Comparison of ENCODE assay signal across 8 mouse cellular contexts in the genomic region with DNA sequence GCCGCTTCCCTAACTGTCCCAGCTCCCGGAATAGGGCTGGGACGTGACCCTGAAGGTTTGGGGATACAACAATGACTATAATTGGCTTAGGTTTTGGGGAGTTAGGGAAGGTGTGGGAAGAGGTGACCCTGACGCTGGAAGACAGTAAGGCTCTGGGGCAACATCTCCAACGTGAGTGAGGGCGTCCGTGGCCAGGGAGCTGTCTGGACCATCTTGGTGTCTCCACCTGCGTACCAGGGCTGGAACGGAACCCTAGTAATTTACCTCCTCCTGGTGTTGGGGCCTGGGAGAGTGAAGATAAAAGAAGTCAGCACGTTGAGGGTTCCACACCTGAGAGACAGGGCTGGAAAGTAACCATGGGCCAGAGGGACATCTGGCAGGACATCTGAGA. TPM values are rescaled to one million over a fixed set of nuclear protein-coding genes. Genes with fewer than 3 reads are reported as not detected.
DNase-seq lines count a peak whose midpoint lies in the region; ATAC-seq lines count a peak whose summit lies in the region.

No protein-coding gene starts in this region.

- H3K9me3 ChIP-seq in neural tube, embryonic 11.5 days (ENCODE audit: control insufficient read depth, low read length) = no peaks in the 10 kb centered on the region
- no peaks in the 10 kb centered on the region for H3K9me3 ChIP-seq in limb, embryonic 13.5 days
- H3K9me3 ChIP-seq in stomach, embryonic 14.5 days (ENCODE audit: control insufficient read depth, low read depth, low read length) = no peaks in the 10 kb centered on the region

- peak; percentile 62 for DNase-seq in cerebellum, adult 11-12 months
- DNase-seq in cerebellum, adult 8-10 months = no peak
- DNase-seq in neural tube, embryonic 11.5 days (ENCODE audit: low spot score) = no peak
- DNase-seq in neural tube, embryonic 10.5 days (ENCODE audit: extremely low spot score, low spot score) = no peak
- no peak for DNase-seq in right cerebral cortex, postnatal 14 days
- DNase-seq in left cerebral cortex, adult 11 months (ENCODE audit: low spot score) = no peak

- H3K36me3 ChIP-seq in neural tube, embryonic 11.5 days (ENCODE audit: control insufficient read depth, insufficient read depth, low read length) = peaks cover 11% of the 10 kb centered on the region
- peaks cover 37% of the 10 kb centered on the region for H3K36me3 ChIP-seq in limb, embryonic 13.5 days
- H3K36me3 ChIP-seq in stomach, embryonic 14.5 days (ENCODE audit: control insufficient read depth, insufficient read depth, low read length) = peaks cover 18% of the 10 kb centered on the region

- peak overlapping the region; percentile 94 for H3K4me2 ChIP-seq in neural tube, embryonic 11.5 days (ENCODE audit: low read depth)
- H3K4me2 ChIP-seq in limb, embryonic 13.5 days (replicated peaks) = peak overlapping the region; percentile 98
- peak overlapping the region; percentile 88 for H3K4me2 ChIP-seq in stomach, embryonic 14.5 days (replicated peaks; ENCODE audit: low read depth, low read length)

- H3K4me3 ChIP-seq in neural tube, embryonic 11.5 days (ENCODE audit: low read depth, low read length) = peak overlapping the region; percentile 88
- H3K4me3 ChIP-seq in limb, embryonic 13.5 days = peak overlapping the region; percentile 78
- peak overlapping the region; percentile 89 for H3K4me3 ChIP-seq in stomach, embryonic 14.5 days (ENCODE audit: low read depth, low read length)

- 3% methylated on average over 10 of the region's 10 CpGs for whole genome bisulfite sequencing in neural tube, embryonic 11.5 days
- 3% methylated on average over 10 of the region's 10 CpGs for WGBS in limb, embryonic 13.5 days
- 6% methylated on average over 10 of the region's 10 CpGs for WGBS in stomach, embryonic 14.5 days

- no peak for ATAC-seq in neural tube, embryonic 11.5 days (ENCODE audit: insufficient read depth, low FRiP score, low TSS enrichment)
- no peak for ATAC-seq in limb, embryonic 13.5 days (ENCODE audit: low FRiP score, low read depth)
- ATAC-seq in stomach, embryonic 14.5 days (ENCODE audit: insufficient number of reproducible peaks, insufficient read depth, low FRiP score, low read depth) = no peak

- no peaks in the 10 kb centered on the region for H3K27me3 ChIP-seq in neural tube, embryonic 11.5 days (ENCODE audit: control insufficient read depth, insufficient read depth, low read length)
- H3K27me3 ChIP-seq in limb, embryonic 13.5 days = no peaks in the 10 kb centered on the region
- no peaks in the 10 kb centered on the region for H3K27me3 ChIP-seq in stomach, embryonic 14.5 days (ENCODE audit: control insufficient read depth, insufficient read depth, low read length)

- peaks cover 15% of the 10 kb centered on the region for H3K4me1 ChIP-seq in neural tube, embryonic 11.5 days (ENCODE audit: control insufficient read depth, insufficient read depth, low read length)
- peaks cover 43% of the 10 kb centered on the region for H3K4me1 ChIP-seq in limb, embryonic 13.5 days
- H3K4me1 ChIP-seq in stomach, embryonic 14.5 days (ENCODE audit: control insufficient read depth, insufficient read depth, low read length) = peaks cover 17% of the 10 kb centered on the region

- H3K9ac ChIP-seq in neural tube, embryonic 11.5 days (ENCODE audit: low read length) = peak overlapping the region; percentile 78
- peak overlapping the region; percentile 90 for H3K9ac ChIP-seq in limb, embryonic 13.5 days
- peak overlapping the region; percentile 95 for H3K9ac ChIP-seq in stomach, embryonic 14.5 days (replicated peaks; ENCODE audit: low read depth, low read length)

- H3K27ac ChIP-seq in neural tube, embryonic 11.5 days (ENCODE audit: low read depth, low read length) = no peak overlapping the region
- peak overlapping the region; percentile 79; the same call in 1 of the 2 replicates for H3K27ac ChIP-seq in limb, embryonic 13.5 days
- H3K27ac ChIP-seq in stomach, embryonic 14.5 days (ENCODE audit: low read length) = peak overlapping the region; percentile 74; the same call in 1 of the 2 replicates

RNA-seq across cellular contexts. Expression of gene Bsg, which starts 0.7 kb away (rescaled TPM):
- 591 and 595 TPM in 2 replicates for polyA plus RNA-seq in neural tube, embryonic 11.5 days (2014; fragmentation: Nextera tagmentation; extraction: Ambion mirVana)
- polyA plus RNA-seq in limb, embryonic 13.5 days (2015; fragmentation: Nextera tagmentation; extraction: Ambion mirVana) = 761 and 775 TPM in 2 replicates
- polyA plus RNA-seq in stomach, embryonic 14.5 days (2014; fragmentation: Nextera tagmentation; extraction: Ambion mirVana) = 871 and 937 TPM in 2 replicates

RNA-seq across cellular contexts. Expression of gene Hcn2, which starts 11.5 kb away (rescaled TPM):
- 0.28 and 0.57 TPM in 2 replicates for polyA plus RNA-seq in neural tube, embryonic 11.5 days (2014; fragmentation: Nextera tagmentation; extraction: Ambion mirVana)
- not detected in 2 replicates for polyA plus RNA-seq in limb, embryonic 13.5 days (2015; fragmentation: Nextera tagmentation; extraction: Ambion mirVana)
- polyA plus RNA-seq in stomach, embryonic 14.5 days (2014; fragmentation: Nextera tagmentation; extraction: Ambion mirVana) = 0.10 and 0.25 TPM in 2 replicates

RNA-seq across cellular contexts. Expression of gene Gzmm, which starts 16.1 kb away (rescaled TPM):
- polyA plus RNA-seq in neural tube, embryonic 11.5 days (2014; fragmentation: Nextera tagmentation; extraction: Ambion mirVana) = 0.57 and 0.62 TPM in 2 replicates
- polyA plus RNA-seq in limb, embryonic 13.5 days (2015; fragmentation: Nextera tagmentation; extraction: Ambion mirVana) = 0.83 and 0.92 TPM in 2 replicates
- 1.0 and 1.6 TPM in 2 replicates for polyA plus RNA-seq in stomach, embryonic 14.5 days (2014; fragmentation: Nextera tagmentation; extraction: Ambion mirVana)

RNA-seq across cellular contexts. Expression of gene Cdc34, which starts 23.0 kb away (rescaled TPM):
- 165 and 168 TPM in 2 replicates for polyA plus RNA-seq in neural tube, embryonic 11.5 days (2014; fragmentation: Nextera tagmentation; extraction: Ambion mirVana)
- polyA plus RNA-seq in limb, embryonic 13.5 days (2015; fragmentation: Nextera tagmentation; extraction: Ambion mirVana) = 116 and 123 TPM in 2 replicates
- 88.7 and 93.6 TPM in 2 replicates for polyA plus RNA-seq in stomach, embryonic 14.5 days (2014; fragmentation: Nextera tagmentation; extraction: Ambion mirVana)

RNA-seq across cellular contexts. Expression of gene Tpgs1, which starts 35.8 kb away (rescaled TPM):
- 71.2 and 78.7 TPM in 2 replicates for polyA plus RNA-seq in neural tube, embryonic 11.5 days (2014; fragmentation: Nextera tagmentation; extraction: Ambion mirVana)
- 62.0 and 65.9 TPM in 2 replicates for polyA plus RNA-seq in limb, embryonic 13.5 days (2015; fragmentation: Nextera tagmentation; extraction: Ambion mirVana)
- polyA plus RNA-seq in stomach, embryonic 14.5 days (2014; fragmentation: Nextera tagmentation; extraction: Ambion mirVana) = 64.5 and 64.8 TPM in 2 replicates
